Mouse (Mus musculus) kidney, adult 2 months (tissue): Measurements from ENCODE around the gene Dgat2l6. TPM values are rescaled to one million over a fixed set of nuclear protein-coding genes. Genes with fewer than 3 reads are reported as not detected.

ENCODE experiments used
- DNase-seq: peaks from one replicate; pipeline ENCODE4 v3.0.0; 2021
- H3K27ac ChIP-seq: fragments of 200-500 bp; 2 replicates; pipeline ENCODE4 v1.5.1; 2012; ENCODE audit warnings: low read depth, low read length, control low read depth, inconsistent platforms; ENCODE audit not compliant: insufficient read depth
- H3K27me3 ChIP-seq: fragments of 200-500 bp; replicated peaks from 2 replicates; pipeline ENCODE4 v1.6.1; 2012; ENCODE audit warnings: mild to moderate bottlenecking, moderate library complexity, low read length, inconsistent platforms; ENCODE audit not compliant: control insufficient read depth, insufficient read depth
- H3K36me3 ChIP-seq: fragments of 200-500 bp; 2 replicates; pipeline ENCODE4 v1.6.1; 2012; ENCODE audit warnings: mild to moderate bottlenecking, moderate library complexity, low read length, inconsistent platforms; ENCODE audit not compliant: control insufficient read depth, insufficient read depth
- H3K4me1 ChIP-seq: fragments of 200-500 bp; 2 replicates; pipeline ENCODE4 v1.6.1; 2011; ENCODE audit warnings: low read length; ENCODE audit not compliant: control insufficient read depth, insufficient read depth
- H3K4me3 ChIP-seq: fragments of 200-500 bp; 2 replicates; pipeline ENCODE4 v1.5.1; 2011; ENCODE audit warnings: mild to moderate bottlenecking, low read depth, low read length, control low read depth; ENCODE audit not compliant: insufficient read depth
- CTCF ChIP-seq: fragments of 200-500 bp; conservative IDR thresholded peaks from 2 replicates; pipeline ENCODE4 v1.5.1; 2011; ENCODE audit warnings: low read depth, mild to moderate bottlenecking, control low read depth, low read length, moderate library complexity, mixed read lengths; ENCODE audit not compliant: insufficient read depth, insufficient read length
- POLR2A ChIP-seq: fragments of 200-500 bp; IDR thresholded peaks from one replicate; pipeline ENCODE4 v1.6.1; 2011; ENCODE audit warnings: low read depth, low read length, control low read depth
- WGBS: fragments of 180-500 bp; shearing (Covaris S2); methylation state at CpG from one replicate; pipeline ENCODE4 v1.1.7; 2018; 5-methylcytosine and 5-hydroxymethylcytosine counted together
- polyA plus RNA-seq: library from polyadenylated mRNA; depleted of rRNA; stranded (reverse); fragments of >200 nt; gene quantifications from 2 replicates; pipeline ENCODE4 v1.2.3, GENCODE M21; 2012; rRNA removed

The Dgat2l6 gene
- polyA plus RNA-seq = not detected in 2 replicates

DNA sequence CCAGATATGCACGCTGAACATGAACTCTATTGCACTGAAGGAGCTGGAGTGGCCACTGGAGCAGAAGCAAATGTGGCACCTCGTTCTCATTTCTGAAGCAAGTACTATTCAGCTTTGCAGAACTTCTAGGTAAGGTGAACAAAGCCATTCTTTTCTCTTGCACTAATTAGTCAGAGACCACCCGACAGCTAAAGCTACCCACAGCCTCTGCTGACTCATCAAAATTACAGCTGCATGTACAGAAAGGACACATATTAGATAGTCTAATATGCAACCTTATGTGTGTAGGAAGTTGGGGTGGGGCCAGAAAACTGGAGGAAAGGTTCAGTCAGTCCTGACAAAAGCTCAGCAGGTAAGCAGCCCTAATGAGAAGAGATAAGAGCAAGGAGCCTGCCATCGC, at the start of gene Dgat2l6:
TSS of gene Dgat2l6 (plus strand) at position 368 of the 400 bp plus-strand sequence.
- WGBS = 89% methylated on average over 4 of the region's 4 CpGs
- no peaks in the 10 kb centered on the region for H3K4me1 ChIP-seq

DNA sequence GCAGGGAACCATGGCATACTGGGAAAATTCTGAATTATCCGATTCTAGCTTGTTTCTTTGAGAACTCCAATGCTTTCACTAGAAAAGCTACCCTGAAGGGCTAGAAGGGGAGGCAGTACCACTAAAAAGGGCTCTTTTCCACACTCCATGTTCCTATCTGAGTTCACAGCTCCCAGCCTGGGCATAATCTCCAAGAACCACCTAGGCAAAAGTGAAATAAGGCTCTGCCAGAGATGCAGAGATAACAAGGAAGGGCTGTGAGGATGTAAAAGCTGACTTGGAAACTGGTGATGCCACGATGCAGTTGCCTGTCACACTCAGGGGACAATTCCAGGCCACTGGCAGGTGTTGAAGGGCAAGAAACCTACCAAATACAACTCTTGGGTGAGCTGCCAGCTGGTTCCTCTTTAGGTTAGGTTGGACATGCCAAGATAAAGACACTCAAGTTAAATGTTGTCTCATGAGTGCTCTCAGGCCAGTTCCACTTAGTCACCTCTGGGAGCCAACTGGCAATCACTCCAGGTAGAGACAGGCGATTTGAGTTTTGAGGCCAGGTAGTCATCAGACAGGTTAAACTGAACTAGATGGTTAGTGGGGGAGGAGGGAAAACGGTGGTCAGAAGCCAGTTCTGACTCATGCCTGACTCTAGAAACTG, 48.9 kb upstream of the Dgat2l6 start:
- Histone ChIP-seq H3K4me3 (no peak overlapping the region), H3K36me3 (no peaks in the 10 kb centered on the region), H3K4me1 (no peaks in the 10 kb centered on the region), H3K27me3 (no peaks in the 10 kb centered on the region), H3K27ac (no peak overlapping the region)
- TF ChIP-seq POLR2A (no peak), CTCF (no peak)
- no peak for DNase-seq
- 77% methylated on average over 4 of the region's 4 CpGs for WGBS

More for the DNA sequence above, at the start of gene Dgat2l6:
- TF ChIP-seq CTCF (no peak), POLR2A (no peak)
- DNase-seq = no peak
- Histone ChIP-seq H3K4me3 (no peak within 1 kb of the TSS), H3K27me3 (no peaks in the 10 kb centered on the region), H3K36me3 (no peaks in the 10 kb centered on the region), H3K27ac (no peak within 1 kb of the TSS)

DNA sequence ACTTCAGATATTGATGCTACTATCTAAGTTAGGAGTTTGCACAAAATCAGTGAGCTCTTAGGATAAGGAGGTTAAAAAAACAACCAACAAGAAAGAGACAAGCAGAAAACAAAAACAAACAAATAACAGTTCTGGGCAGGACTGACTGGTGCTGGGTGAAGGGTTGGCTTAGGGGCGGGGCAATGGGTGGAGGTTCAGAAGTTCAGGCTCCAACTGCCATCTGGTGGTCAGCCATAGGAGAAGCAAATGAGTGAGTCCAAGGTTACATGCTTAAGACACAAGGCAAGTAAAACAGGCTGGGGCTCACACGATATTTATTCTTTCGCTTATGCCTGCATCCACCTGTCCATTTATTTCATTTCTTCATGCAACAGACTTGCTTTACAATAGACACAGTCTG, 44.3 kb upstream of the Dgat2l6 start:
- no peaks in the 10 kb centered on the region for H3K4me1 ChIP-seq
- peak; percentile 72 for DNase-seq
- 18% methylated on average over 3 of the region's 3 CpGs for WGBS
- H3K4me3 ChIP-seq = no peak overlapping the region
- no peaks in the 10 kb centered on the region for H3K36me3 ChIP-seq
- H3K27ac ChIP-seq = no peak overlapping the region
- no peaks in the 10 kb centered on the region for H3K27me3 ChIP-seq
- no peak for TF ChIP-seq POLR2A
- peak; percentile 73 for TF ChIP-seq CTCF

GRCm38 (mm10) chrX:100493500-100494067, 31.1 kb upstream of the Dgat2l6 start:
- under 1% methylated on average over 21 of the region's 22 CpGs for WGBS
- TF ChIP-seq CTCF (no peak), POLR2A (no peak)
- Histone ChIP-seq H3K4me3 (peak overlapping the region; percentile 48), H3K27ac (no peak overlapping the region), H3K4me1 (no peaks in the 10 kb centered on the region), H3K27me3 (no peaks in the 10 kb centered on the region), H3K36me3 (no peaks in the 10 kb centered on the region)
- DNase-seq = no peak

GRCm38 (mm10) chrX:100494068-100494978, 30.3 kb upstream of the Dgat2l6 start, which contains the start of gene Igbp1:
TSS of gene Igbp1 (plus strand) at chrX:100494291.
- no peaks in the 10 kb centered on the region for H3K36me3 ChIP-seq
- H3K4me3 ChIP-seq = peak within 1 kb of the TSS; percentile 71
- DNase-seq = peak; percentile 93
- peak within 1 kb of the TSS; percentile 34; the same call in 1 of the 2 replicates for H3K27ac ChIP-seq
- TF ChIP-seq CTCF = 0 out of 2 replicates have a peak, but pooled peaks have one; percentile 14
- no peak for TF ChIP-seq POLR2A
- 1% methylated on average over 32 of the region's 32 CpGs for WGBS
- no peaks in the 10 kb centered on the region for H3K27me3 ChIP-seq
- no peaks in the 10 kb centered on the region for H3K4me1 ChIP-seq

- DNase-seq = no peak
- Histone ChIP-seq H3K27ac (no peak overlapping the region), H3K4me3 (no peak overlapping the region), H3K4me1 (no peaks in the 10 kb centered on the region), H3K27me3 (no peaks in the 10 kb centered on the region), H3K36me3 (no peaks in the 10 kb centered on the region)
- TF ChIP-seq POLR2A (no peak), CTCF (no peak)
- WGBS = 90% methylated on average over 5 of the region's 5 CpGs
Observed at GRCm38 (mm10) chrX:100504175-100504851, 20.3 kb upstream of the Dgat2l6 start.
